Mouse (Mus musculus) yolk sac, embryonic 10.5 days (tissue): ENCODE results near the gene Zc3h18.
A peak's percentile ranks its signal among the peaks of the same experiment; 100 is the strongest.

Experiments used
- DNase-seq: peaks from one replicate; pipeline ENCODE4 v3.0.0-alpha.2; 2017; ENCODE audit warnings: low spot score

Gene Zc3h18

GRCm38 (mm10) chr8:122436586-122437125 lies 60.2 kb downstream of the Zc3h18 start:
- no peak for DNase-seq

GRCm38 (mm10) chr8:122437708-122438331 lies 61.4 kb downstream of the Zc3h18 start:
- DNase-seq = no peak

- DNase-seq = no peak
These were observed 62.9 kb downstream of the Zc3h18 start for GRCm38 (mm10) chr8:122439336-122439735.

- DNase-seq = no peak
These were observed 64.9 kb downstream of the Zc3h18 start for GRCm38 (mm10) chr8:122441326-122441725.

- no peak for DNase-seq
These were observed 65.9 kb downstream of the Zc3h18 start for GRCm38 (mm10) chr8:122442356-122442755.

- DNase-seq = no peak
These were observed 66.4 kb downstream of the Zc3h18 start for GRCm38 (mm10) chr8:122442781-122443180.

- peak; percentile 99 for DNase-seq
These were observed 67.0 kb downstream of the Zc3h18 start, which contains the start of gene Mvd for GRCm38 (mm10) chr8:122443262-122444006. Gene Mvd, minus strand, starts transcription at chr8:122443422.

GRCm38 (mm10) chr8:122444058-122444748 lies 67.8 kb downstream of the Zc3h18 start:
- peak; percentile 75 for DNase-seq

GRCm38 (mm10) chr8:122445203-122445602 lies 68.8 kb downstream of the Zc3h18 start:
- no peak for DNase-seq

GRCm38 (mm10) chr8:122451161-122451703 lies 74.8 kb downstream of the Zc3h18 start:
- no peak for DNase-seq

GRCm38 (mm10) chr8:122452154-122452553 lies 75.7 kb downstream of the Zc3h18 start:
- no peak for DNase-seq

- no peak for DNase-seq
These were observed 78.0 kb downstream of the Zc3h18 start for GRCm38 (mm10) chr8:122454409-122454808.

- no peak for DNase-seq
These were observed 80.8 kb downstream of the Zc3h18 start for GRCm38 (mm10) chr8:122457171-122457570.

GRCm38 (mm10) chr8:122459218-122459900 lies 83.0 kb downstream of the Zc3h18 start:
- DNase-seq = no peak

- DNase-seq = no peak
These were observed 83.6 kb downstream of the Zc3h18 start for GRCm38 (mm10) chr8:122459990-122460389.

GRCm38 (mm10) chr8:122460524-122461472 lies 84.4 kb downstream of the Zc3h18 start, which contains the start of gene Snai3:
Gene Snai3, minus strand, starts transcription at chr8:122460733.
- DNase-seq = peak; percentile 80

- DNase-seq = no peak
These were observed 85.2 kb downstream of the Zc3h18 start for GRCm38 (mm10) chr8:122461473-122462148.

GRCm38 (mm10) chr8:122462510-122462909 lies 86.1 kb downstream of the Zc3h18 start:
- no peak for DNase-seq

GRCm38 (mm10) chr8:122463651-122464640 lies 87.5 kb downstream of the Zc3h18 start:
- DNase-seq = peak; percentile 85
